In genomic region chr9:98400185-98400894, GRCm38 (mm10) we compare ENCODE assay signal across 14 mouse cellular contexts. TPM values are rescaled to one million over a fixed set of nuclear protein-coding genes. Genes with fewer than 3 reads are reported as not detected.
DNase-seq lines count a peak whose midpoint lies in the region; ATAC-seq and TF ChIP-seq lines count a peak whose summit lies in the region.
"Had no signal": no experiment of that assay in that cellular context is flagged by ENCODE, and none has a peak within 500 bp of the region (broad histone marks: within the 10 kb centered on the region; RNA-seq: fewer than 3 reads in every experiment).

No protein-coding gene starts in this region.

- no peaks in the 10 kb centered on the region for H3K4me1 ChIP-seq in lung, postnatal 0 days (ENCODE audit: insufficient read depth, low read depth, low read length)
- H3K4me1 ChIP-seq in forebrain, embryonic 11.5 days (replicated peaks; ENCODE audit: control insufficient read depth, insufficient read depth, low read length), result no peaks in the 10 kb centered on the region
- H3K4me1 ChIP-seq: embryonic facial prominence, embryonic 13.5 days had no signal

- TF ChIP-seq CTCF in lung, postnatal 0 days (IDR thresholded peaks at IDR 0.05), result no peak

- H3K9ac ChIP-seq in lung, postnatal 0 days (replicated peaks; ENCODE audit: low read depth), result no peak overlapping the region
- no peak overlapping the region for H3K9ac ChIP-seq in forebrain, embryonic 11.5 days (ENCODE audit: low read length)
- H3K9ac ChIP-seq: embryonic facial prominence, embryonic 13.5 days; limb, embryonic 15.5 days had no signal

- intact Hi-C loops in left cerebral cortex, postnatal 36 days (cut with DNase I), result loop anchor here (10.0 kb wide), 1 partner anchor 366 kb away; the partner anchor contains the start of gene Clstn2

- no peak overlapping the region for H3K4me3 ChIP-seq in lung, postnatal 0 days (ENCODE audit: low read depth, low read length)
- H3K4me3 ChIP-seq in forebrain, embryonic 11.5 days (ENCODE audit: low read depth, low read length), result no peak overlapping the region
- H3K4me3 ChIP-seq: embryonic facial prominence, embryonic 13.5 days; limb, embryonic 15.5 days had no signal

- 72% methylated on average over 13 of the region's 13 CpGs for WGBS in lung, postnatal 0 days
- 69% methylated on average over 13 of the region's 13 CpGs for WGBS in forebrain, embryonic 11.5 days

- no peak for TF ChIP-seq EP300 in lung, postnatal 0 days (IDR thresholded peaks at IDR 0.05)

- no peaks in the 10 kb centered on the region for H3K27me3 ChIP-seq in lung, postnatal 0 days (replicated peaks; ENCODE audit: insufficient read depth, low read length)
- H3K27me3 ChIP-seq in forebrain, embryonic 11.5 days (ENCODE audit: control insufficient read depth, insufficient read depth, low read length), result no peaks in the 10 kb centered on the region
- H3K27me3 ChIP-seq: embryonic facial prominence, embryonic 13.5 days; limb, embryonic 15.5 days had no signal

- no peaks in the 10 kb centered on the region for H3K9me3 ChIP-seq in lung, postnatal 0 days (ENCODE audit: low read length)
- no peaks in the 10 kb centered on the region for H3K9me3 ChIP-seq in forebrain, embryonic 11.5 days (ENCODE audit: control insufficient read depth, low read length)
- H3K9me3 ChIP-seq: embryonic facial prominence, embryonic 13.5 days; limb, embryonic 15.5 days had no signal

- H3K36me3 ChIP-seq in lung, postnatal 0 days (ENCODE audit: insufficient read depth, low read length), result no peaks in the 10 kb centered on the region
- H3K36me3 ChIP-seq in forebrain, embryonic 11.5 days (ENCODE audit: control insufficient read depth, insufficient read depth, low read length), result no peaks in the 10 kb centered on the region
- H3K36me3 ChIP-seq: embryonic facial prominence, embryonic 13.5 days; limb, embryonic 15.5 days had no signal

- DNase-seq in cerebellum, adult 18-20 months, result peak; percentile 9 to 27
- DNase-seq in cerebellum, adult 9-10 months, result no peak
- peak; percentile 32 for DNase-seq in Muller cell, postnatal 12 days (ENCODE audit: inconsistent ontology term)
- DNase-seq in frontal cortex, postnatal 36 days (ENCODE audit: low spot score in 2 of 2), result peak; percentile 71 to 87
- DNase-seq in left cerebral cortex, postnatal 36 days (ENCODE audit: low spot score in 2 of 2), result peak; percentile 72 to 73
- no peak for DNase-seq in lung, postnatal 0 days (ENCODE audit: low spot score)
- no peak for DNase-seq in urinary bladder, postnatal 36 days (ENCODE audit: low spot score in 2 of 2)
- DNase-seq in forebrain, embryonic 11.5 days (ENCODE audit: low spot score), result no peak
- DNase-seq: heart, adult 18-20 months; heart, postnatal 14 days; kidney, postnatal 10 days had no signal

- ATAC-seq in lung, postnatal 0 days, result no peak
- no peak for ATAC-seq in forebrain, embryonic 11.5 days (replicated peaks; ENCODE audit: low FRiP score)
- ATAC-seq: forebrain, embryonic 16.5 days had no signal

- no peak overlapping the region for H3K27ac ChIP-seq in lung, postnatal 0 days (ENCODE audit: low read length)
- no peak overlapping the region for H3K27ac ChIP-seq in forebrain, embryonic 11.5 days (ENCODE audit: low read depth, low read length)
- H3K27ac ChIP-seq: embryonic facial prominence, embryonic 13.5 days; limb, embryonic 15.5 days had no signal

- H3K4me2 ChIP-seq in lung, postnatal 0 days (replicated peaks; ENCODE audit: low read depth, low read length), result no peak overlapping the region
- H3K4me2 ChIP-seq in forebrain, embryonic 11.5 days (ENCODE audit: low read depth, low read length, severe bottlenecking), result no peak overlapping the region
- H3K4me2 ChIP-seq: embryonic facial prominence, embryonic 13.5 days; limb, embryonic 15.5 days had no signal

RNA-seq across cellular contexts. Expression of gene Rbp1, which starts 22.4 kb away (rescaled TPM):
- 1 to 10 TPM; 5.4 to 5.7 TPM for total RNA-seq in left cerebral cortex, postnatal 36 days (2021)
- 67.5 and 72.6 TPM in 2 replicates for polyA plus RNA-seq in lung, postnatal 0 days (2015; fragmentation: Nextera tagmentation; extraction: Ambion mirVana)
- polyA plus RNA-seq in forebrain, embryonic 11.5 days (2014; fragmentation: Nextera tagmentation; extraction: Ambion mirVana), result 24.5 and 29.5 TPM in 2 replicates

Comparison
In these comparisons a context has a peak if more than half of its experiments do, and no peak if none do; other contexts are left out.
1. DNase-seq: peak in cerebellum, adult 18-20 months (2 of 2), Muller cell, postnatal 12 days (single experiment), frontal cortex, postnatal 36 days (2 of 2) and left cerebral cortex, postnatal 36 days (2 of 2); none in cerebellum, adult 9-10 months (single experiment), lung, postnatal 0 days (single experiment), urinary bladder, postnatal 36 days (0 of 2) and forebrain, embryonic 11.5 days (single experiment).